Mouse (Mus musculus) cerebellum, adult 9-11 months (tissue): ENCODE measurements around the gene Crbn.

ENCODE experiments used
- DNase-seq: peaks from one replicate; pipeline ENCODE4 v3.0.0; 2022

Crbn gene

GRCm38 (mm10) chr6:106799333-106800226 lies at the start of gene Crbn:
Gene Crbn (minus strand): TSS chr6:106800077.
- DNase-seq: peak; percentile 92

DNA sequence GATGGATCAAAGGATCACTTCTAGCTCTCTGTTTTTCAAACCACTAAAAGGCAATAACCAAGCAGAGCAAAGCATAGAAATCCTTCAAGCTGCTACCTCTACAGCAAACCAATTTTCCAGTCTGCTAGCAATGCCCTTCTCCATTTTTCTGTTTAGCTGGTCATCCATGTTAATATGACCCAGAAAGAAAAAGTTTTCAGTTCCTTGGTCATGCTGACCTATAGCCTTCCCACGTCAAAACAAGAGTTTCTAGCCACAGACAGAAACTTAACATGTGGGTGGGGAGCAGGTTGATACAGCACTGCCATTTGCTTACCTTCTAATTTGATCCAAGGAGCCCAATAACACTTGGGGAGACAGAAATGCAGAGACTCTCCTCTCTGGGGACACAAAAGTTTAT lies 40.3 kb upstream of the Crbn start:
- no peak for DNase-seq

DNA sequence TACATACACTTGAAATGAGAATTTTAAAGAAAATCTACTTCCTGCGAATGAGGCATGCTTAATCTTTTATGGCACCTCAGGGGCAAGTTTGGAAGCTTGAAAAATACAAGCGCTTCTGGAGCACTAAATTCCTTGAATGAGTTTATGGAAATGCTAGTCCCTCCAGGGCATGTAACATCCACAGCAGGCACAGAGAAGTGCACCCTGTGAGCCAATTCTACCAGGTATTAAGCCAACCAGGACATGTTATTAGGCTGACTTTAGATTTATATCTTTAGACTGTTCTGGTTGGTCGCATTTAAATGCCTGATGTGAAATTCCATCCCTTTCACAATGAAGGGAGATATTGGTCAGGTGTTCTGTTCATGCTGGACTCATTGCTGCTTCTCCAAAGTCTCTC lies 38.2 kb upstream of the Crbn start:
- DNase-seq: no peak

- peak; percentile 66 for DNase-seq
Observed at GRCm38 (mm10) chr6:106835316-106835715, 35.4 kb upstream of the Crbn start.

- peak; percentile 58 for DNase-seq
Observed at GRCm38 (mm10) chr6:106822329-106822728, 22.5 kb upstream of the Crbn start.

DNA sequence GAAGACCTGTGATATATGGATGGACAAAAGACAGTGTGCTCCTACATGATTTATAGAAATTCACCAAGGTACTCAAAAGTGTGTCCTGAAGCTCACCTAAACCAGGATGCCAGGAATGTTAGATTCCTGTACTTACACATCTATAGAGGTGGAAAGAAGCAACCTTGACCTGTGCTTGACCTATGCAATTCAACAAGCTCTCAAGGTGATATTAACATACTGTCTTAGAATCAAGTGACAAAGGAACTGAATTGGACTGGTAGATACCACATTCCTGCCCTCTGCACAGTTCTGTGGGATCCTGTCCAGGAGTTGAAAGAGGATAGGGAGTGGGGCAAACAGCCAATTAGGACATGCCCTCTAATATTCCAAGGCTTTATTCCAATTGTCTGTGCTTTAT lies 20.7 kb upstream of the Crbn start:
- DNase-seq: no peak

DNA sequence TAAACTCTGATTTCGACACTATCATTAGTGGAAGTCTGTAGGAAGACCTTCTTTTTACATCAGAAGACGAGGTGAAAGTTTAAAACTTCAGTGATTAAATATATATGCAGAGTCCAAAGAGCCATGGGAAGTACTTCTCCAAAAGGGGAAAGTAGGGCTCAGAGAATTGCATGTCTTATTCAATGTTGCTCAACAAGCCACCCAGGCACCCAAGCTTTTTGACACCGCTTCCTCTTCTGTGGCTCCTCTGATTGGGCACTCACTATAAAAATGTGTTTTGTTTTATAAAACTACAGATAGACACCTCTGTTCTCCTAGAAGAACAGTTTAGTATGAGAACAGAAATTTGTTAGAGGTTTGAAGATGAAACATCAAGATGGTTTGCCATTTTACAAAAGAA lies 20.0 kb upstream of the Crbn start:
- no peak for DNase-seq

DNA sequence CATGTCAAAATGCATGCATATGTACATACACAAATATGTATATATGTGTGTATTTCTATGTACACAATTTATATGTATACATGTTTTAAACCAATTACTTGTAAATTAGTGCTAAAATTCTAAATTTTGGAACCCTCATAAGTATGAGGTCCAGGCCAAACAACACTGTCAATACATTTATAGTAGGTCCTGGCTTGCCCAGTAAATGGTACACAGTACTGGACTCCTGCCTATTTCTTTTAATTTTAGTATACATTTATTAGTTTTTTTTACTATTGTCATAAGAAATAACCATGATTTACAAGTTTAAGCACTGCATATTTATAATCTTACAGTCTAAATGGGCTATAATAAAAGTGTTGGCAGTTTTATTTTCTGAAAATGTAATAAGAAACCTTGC lies 19.4 kb upstream of the Crbn start:
- no peak for DNase-seq

DNA sequence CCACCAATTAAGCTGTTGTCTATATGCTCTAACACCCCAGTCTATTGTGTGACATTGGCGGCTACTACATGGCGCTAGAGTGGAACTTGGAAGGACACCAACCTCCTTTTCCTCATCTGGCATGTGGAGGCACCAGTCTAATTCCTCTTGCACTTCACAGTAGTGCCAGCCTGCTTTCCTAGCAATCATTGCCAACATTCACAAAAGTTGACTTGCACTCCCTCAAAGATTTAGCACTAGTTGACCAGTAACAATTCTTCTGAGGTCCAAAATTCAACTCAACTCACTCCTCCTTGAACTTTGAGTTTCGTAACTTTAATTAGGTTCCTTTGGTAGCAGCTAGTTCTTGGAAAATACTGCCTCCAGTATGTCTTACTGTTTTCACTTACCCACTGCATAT lies 10.8 kb upstream of the Crbn start:
- no peak for DNase-seq

DNA sequence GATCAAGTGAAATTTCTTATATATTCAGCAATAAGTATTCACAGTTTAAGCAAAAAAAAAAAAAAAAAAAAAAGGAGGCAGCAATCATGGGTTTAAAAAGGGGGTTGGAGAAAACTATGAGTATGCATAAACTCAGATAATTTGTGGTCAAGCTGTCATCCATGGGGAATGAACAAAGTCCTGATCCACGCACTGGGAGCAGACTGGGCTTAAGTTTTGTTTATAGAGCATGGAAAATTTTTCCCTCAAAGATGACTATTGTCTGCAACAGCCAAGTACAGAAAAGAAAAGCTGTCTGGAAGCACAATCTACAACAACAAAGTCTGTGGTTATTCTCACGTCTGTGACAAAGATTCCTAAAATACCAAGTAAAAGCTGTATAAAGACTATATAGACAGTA lies 9.3 kb upstream of the Crbn start:
- no peak for DNase-seq

DNA sequence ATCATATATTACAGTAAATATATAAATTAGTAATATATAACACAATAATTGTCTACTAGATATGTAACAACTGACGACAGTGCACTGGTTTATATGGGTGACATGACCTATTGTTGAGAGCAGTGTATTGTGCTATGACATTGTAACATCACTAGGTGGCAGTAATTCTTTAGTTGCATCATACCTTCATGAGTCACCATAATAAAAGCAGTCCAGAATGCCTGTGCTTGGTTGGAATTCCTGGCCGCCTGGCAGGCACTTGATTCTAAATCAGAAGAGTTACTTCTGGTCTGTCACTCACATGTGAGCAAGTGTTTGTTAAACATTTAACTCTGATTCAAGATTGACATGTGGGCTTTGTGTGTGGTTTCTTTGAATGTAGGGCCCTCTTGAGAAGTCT lies 5.0 kb upstream of the Crbn start:
- peak; percentile 62 for DNase-seq

DNA sequence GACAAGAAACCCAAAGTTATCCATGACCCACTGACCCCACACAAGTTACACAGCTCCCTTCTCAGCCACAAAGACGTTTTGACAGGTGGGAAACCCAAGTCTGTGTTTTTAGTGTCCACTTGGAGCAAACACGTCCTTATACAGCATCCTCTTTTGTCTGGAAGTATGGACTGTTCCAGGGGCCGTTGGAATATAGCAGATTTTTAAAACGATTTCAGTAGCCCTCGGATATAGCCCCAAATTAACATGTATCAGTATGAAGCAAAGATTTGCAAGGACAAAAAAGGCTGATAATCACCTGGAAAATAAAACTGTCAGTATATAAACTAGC lies 315 bp upstream of the Crbn start:
- DNase-seq: no peak

GRCm38 (mm10) chr6:106794094-106794814 lies 5.6 kb downstream of the Crbn start:
- no peak for DNase-seq

GRCm38 (mm10) chr6:106793621-106794020 lies 6.3 kb downstream of the Crbn start:
- no peak for DNase-seq

- DNase-seq: no peak
Observed at GRCm38 (mm10) chr6:106793088-106793487, 6.8 kb downstream of the Crbn start.

DNA sequence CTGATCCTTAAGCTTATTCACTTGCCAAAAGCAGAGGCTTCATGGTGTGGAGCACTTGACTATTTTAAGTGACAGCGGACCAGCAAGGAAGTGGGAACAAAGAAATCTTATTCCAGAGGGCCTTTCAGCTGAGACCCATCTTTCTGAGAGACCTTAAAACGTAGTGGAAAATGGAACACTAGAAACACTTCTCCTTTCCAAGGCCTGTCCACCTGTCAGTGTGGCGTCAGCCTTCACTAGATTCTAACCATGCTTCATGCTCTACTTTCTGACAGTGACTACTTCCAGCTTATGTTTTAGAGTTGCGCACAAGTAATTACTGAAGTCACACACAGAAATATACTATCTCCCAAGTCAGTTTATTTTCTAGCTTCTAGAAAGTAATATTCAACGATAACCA lies 7.4 kb downstream of the Crbn start:
- no peak for DNase-seq

GRCm38 (mm10) chr6:106791429-106791828 lies 8.4 kb downstream of the Crbn start:
- no peak for DNase-seq

- DNase-seq: no peak
Observed at GRCm38 (mm10) chr6:106787138-106787537, 12.7 kb downstream of the Crbn start.

GRCm38 (mm10) chr6:106770046-106770445 lies 29.8 kb downstream of the Crbn start:
- no peak for DNase-seq

DNA sequence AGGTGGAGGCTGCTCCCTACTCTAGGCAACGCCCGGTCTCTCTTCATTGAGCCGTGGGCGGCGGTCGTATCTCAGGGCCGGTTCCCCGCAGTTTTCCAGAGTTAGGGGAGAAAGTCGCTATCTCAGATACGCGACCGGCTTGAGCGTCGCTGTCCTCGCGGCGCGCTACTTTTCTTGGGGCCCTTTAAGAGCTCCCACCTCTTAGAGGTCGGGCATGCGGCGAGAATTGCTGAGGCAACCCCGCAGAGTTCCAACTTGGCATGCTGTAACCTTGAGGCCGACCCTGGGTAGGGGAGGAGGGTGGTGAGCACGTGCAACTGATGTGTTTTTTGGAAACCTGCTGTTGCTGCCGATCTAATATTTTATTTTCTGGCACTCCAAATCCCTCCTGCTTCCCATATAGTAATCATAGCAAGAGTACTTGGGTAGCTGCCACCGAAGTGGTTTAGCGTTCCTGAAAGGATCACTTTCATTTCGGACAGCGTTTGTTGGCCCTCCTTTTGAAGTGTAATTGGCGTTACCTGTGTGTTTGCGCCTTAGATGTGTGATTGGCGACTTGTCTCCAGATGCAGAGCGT lies 30.5 kb downstream of the Crbn start:
- no peak for DNase-seq

DNA sequence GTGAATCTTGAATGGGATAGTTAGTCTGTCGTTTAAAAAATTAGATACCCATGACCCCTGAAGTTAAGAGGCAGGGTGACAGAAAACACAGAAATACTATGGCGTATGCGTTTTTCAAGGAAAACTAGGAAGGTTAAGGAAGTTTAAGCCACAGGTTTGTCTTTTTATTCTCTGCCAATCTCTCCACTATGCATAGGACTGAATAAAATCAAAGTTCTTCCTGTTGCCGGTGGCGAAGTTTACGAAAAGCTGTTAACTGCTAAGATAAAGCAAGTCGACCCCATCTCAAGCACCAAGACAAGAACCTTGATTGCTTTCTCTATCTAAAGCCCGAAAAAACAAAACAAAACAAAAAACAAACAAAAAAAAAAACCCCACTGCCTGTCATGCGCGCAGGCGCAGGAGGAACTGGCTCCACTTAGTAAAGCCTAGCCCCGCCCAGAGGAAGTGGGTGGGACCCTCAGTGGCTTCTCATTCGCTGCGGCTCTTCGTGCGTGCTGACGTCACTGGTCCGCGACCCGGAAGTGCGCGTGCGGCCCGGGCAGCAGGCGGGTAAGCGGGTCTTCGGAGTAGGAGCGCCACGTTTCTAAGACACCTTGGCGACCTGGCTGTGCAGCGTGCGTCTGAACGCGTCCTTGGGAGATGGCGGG lies 31.1 kb downstream of the Crbn start, which contains the start of gene Trnt1:
Trnt1 (plus strand) TSS at position 481 of the 650 bp plus-strand sequence.
- DNase-seq: peak; percentile 96

GRCm38 (mm10) chr6:106766774-106767173 lies 33.1 kb downstream of the Crbn start:
- no peak for DNase-seq

DNA sequence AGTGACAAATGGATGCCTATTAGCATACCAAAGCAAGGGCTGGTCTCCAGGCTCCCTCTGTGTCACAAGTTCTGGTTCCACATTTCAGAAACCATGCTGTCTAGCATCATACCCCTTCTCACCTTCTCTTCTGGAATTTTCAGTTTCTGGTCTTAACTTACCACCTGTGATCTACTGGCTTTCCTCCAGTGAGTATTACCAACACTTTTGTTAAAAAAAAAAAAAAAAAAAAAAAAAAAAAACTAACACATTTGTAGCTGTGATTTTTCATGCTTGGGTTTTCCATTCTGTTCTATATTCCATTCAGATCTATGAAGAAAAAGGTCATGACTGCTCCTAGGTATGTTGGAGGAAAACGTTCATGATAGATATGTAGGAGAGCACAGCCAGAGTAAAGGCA lies 34.0 kb downstream of the Crbn start:
- DNase-seq: no peak
